Mouse (Mus musculus) CD4-positive, CD25-positive, alpha-beta regulatory T cell, adult 4 months (primary cell): ENCODE data around the gene Depdc5. TPM values are rescaled to one million over a fixed set of nuclear protein-coding genes. Genes with fewer than 3 reads are reported as not detected.
"Not testable (repeated sequence)": the region's sequence is repeated elsewhere in the genome, so short reads cannot be mapped to it uniquely, and the experiment has no call there.

Experiments
- ATAC-seq: one replicate; pipeline ENCODE4 v1.8.0; 2017
- polyA plus RNA-seq, 2 experiments: library from polyadenylated mRNA; unstranded; fragments of 100-300 nt; shearing (Covaris generic); gene quantifications; one replicate each; pipeline ENCODE4 v1.2.1; 2017

The Depdc5 gene
- polyA plus RNA-seq, 2 experiments from 2014 or later = 19.2 to 31.1 TPM

- peak; percentile 87 for ATAC-seq
These were observed 169.6 kb downstream of the Depdc5 start for GRCm38 (mm10) chr5:33033121-33033520.

DNA sequence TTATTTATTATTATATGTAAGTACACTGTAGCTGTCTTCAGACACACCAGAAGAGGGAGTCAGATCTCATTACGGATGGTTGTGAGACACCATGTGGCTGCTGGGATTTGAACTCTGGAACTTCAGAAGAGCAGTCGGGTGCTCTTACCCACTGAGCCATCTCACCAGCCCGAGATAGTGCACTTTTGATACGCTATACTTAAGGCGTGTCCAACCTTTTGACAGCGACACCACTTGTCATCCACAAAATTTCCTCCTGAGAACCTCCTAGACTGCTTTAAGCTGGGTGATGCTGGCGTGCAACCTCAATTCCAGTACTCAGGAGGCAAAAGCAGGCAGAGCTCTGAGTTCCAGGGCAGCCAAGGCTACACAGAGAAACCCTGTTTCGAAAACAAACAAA is 170.1 kb downstream of the Depdc5 start:
- ATAC-seq = peak; percentile 34

- ATAC-seq = peak; percentile 61
These were observed 170.6 kb downstream of the Depdc5 start for GRCm38 (mm10) chr5:33034100-33034499.

GRCm38 (mm10) chr5:33034916-33035315 is 171.4 kb downstream of the Depdc5 start:
- ATAC-seq = no peak

DNA sequence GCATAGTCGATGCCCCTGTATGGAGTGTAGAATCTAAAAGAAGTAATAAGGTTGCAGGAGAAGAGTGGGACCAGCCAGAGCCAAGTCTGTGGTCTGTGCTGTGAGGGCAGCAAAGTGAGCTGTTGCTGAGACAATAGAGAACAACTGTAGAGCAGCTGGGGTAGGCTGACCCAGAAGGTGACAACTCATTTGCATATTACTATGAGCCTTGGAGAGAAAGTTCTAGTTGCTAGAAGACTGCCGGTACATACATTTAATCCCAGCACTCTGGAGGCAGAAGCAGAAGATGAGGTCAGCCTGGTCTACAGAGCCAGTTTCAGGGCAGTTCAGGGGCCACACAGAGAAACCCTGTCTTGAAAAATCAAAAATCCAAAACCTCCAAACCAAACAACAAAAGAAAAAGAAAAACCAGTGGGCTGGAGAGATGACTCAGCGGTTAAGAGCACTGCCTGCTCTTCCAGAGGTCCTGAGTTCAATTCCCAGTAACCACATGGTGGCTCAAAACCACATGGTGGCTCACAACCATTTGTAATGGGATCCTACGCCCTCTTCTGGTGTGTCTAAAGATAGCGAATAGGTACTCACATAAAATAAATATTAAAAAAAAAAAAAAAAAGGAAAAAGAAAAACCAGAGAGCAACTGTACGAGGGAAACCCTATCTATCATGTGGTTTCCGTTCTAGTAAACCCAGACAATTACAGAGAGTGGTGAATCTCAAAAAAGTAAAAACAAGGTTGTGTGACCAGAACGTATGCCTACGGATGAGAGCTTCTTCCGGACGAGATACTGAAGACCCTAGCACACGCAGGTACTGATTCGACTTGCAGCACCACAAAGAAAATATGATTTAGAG is 175.4 kb downstream of the Depdc5 start:
- peak; percentile 74 for ATAC-seq

DNA sequence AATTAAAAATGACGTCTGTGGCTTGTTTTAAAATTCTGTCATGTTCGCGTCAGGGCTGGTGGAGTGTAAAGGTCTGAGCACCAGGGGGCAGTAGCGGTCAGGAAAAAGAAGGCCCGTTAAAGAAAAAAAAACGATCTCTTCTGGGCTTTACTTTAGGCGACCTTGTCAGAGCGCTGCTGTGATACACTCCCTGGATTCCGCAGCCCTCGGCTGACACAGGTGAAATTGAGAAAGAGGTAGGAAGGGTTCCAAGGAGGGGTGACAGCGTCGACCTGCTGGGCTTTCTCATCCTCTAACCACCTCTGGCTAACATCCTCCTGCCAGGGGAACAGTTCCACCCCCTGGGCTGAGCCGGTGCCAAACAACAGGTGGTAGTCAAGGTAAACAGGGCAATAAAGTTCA is 176.0 kb downstream of the Depdc5 start:
- peak; percentile 81 for ATAC-seq

DNA sequence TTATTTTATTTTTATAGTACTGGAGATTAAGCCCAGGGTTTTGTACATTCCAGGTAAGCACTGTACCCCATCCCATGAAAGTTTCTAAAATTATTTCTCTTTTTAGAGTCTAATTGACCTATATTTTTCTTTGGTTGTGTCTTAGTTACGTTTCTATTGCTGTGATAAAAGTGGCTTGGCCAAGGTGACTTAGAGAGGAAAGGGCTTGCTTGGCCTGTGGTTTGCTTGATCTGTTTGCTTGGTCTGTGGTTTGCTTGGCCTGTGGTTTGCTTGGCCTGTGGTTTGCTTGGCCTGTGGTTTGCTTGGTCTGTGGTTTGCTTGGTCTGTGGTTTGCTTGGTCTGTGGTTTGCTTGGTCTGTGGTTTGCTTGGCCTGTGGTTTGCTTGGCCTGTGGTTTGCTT is 177.2 kb downstream of the Depdc5 start:
- ATAC-seq = not testable (repeated sequence)

- peak; percentile 71 for ATAC-seq
These were observed 179.9 kb downstream of the Depdc5 start for GRCm38 (mm10) chr5:33043397-33043796.

Other genes with a start within 250 kb of the Depdc5 start
- 100 to 1,000 TPM in 1 of 2 experiments, 10 to 100 TPM in 1; 94.9 to 125 TPM for gene Pisd, start 78.1 kb upstream of the Depdc5 start, polyA plus RNA-seq
- gene Gm20671, start 36.6 kb upstream of the Depdc5 start, polyA plus RNA-seq = not detected
- 10 to 100 TPM; 24.9 to 26.7 TPM for gene Prr14l, start 9.4 kb upstream of the Depdc5 start, polyA plus RNA-seq
- gene Ywhah, start 155.1 kb downstream of the Depdc5 start, polyA plus RNA-seq = 100 to 1,000 TPM; 192 to 194 TPM
- not detected for gene Slc5a1, start 240.5 kb downstream of the Depdc5 start, polyA plus RNA-seq